Mouse (Mus musculus) limb, embryonic 14.5 days (tissue): ENCODE results near the gene Edaradd. TPM values are rescaled to one million over a fixed set of nuclear protein-coding genes. Genes with fewer than 3 reads are reported as not detected.

Source experiments
- ATAC-seq: fragments of 200-750 bp; cut with Nextera tagmentation; 2 replicates; pipeline ENCODE4 v1.8.0; 2017; ENCODE audit warnings: low read depth, moderate number of reproducible peaks, moderate TSS enrichment; ENCODE audit not compliant: low FRiP score
- DNase-seq: peaks from one replicate; pipeline ENCODE4 v3.0.0-alpha.2; 2015; ENCODE audit warnings: low spot score
- H3K27ac ChIP-seq: fragments of 300-500 bp; sonication (generic); replicated peaks from 2 replicates; pipeline ENCODE4 v1.5.1; 2014; ENCODE audit warnings: low read depth, mild to moderate bottlenecking, low read length, moderate library complexity, mixed read lengths
- H3K27me3 ChIP-seq: fragments of 300-500 bp; sonication (generic); 2 replicates; pipeline ENCODE4 v1.6.1; 2014; ENCODE audit warnings: low read length, mixed read lengths; ENCODE audit not compliant: control insufficient read depth, insufficient read depth
- H3K36me3 ChIP-seq: fragments of 300-500 bp; sonication (generic); 2 replicates; pipeline ENCODE4 v1.6.1; 2014; ENCODE audit warnings: mild to moderate bottlenecking, low read length, moderate library complexity, mixed read lengths; ENCODE audit not compliant: control insufficient read depth, insufficient read depth
- H3K4me1 ChIP-seq: fragments of 300-500 bp; sonication (generic); 2 replicates; pipeline ENCODE4 v1.6.1; 2014; ENCODE audit warnings: antibody characterized with exemption, low read length, mixed read lengths; ENCODE audit not compliant: control insufficient read depth, insufficient read depth
- H3K4me2 ChIP-seq: fragments of 300-500 bp; sonication (generic); replicated peaks from 2 replicates; pipeline ENCODE4 v1.6.1; 2014; ENCODE audit warnings: low read depth, mild to moderate bottlenecking, low read length, moderate library complexity; ENCODE audit not compliant: severe bottlenecking
- H3K4me3 ChIP-seq: fragments of 300-500 bp; sonication (generic); replicated peaks from 2 replicates; pipeline ENCODE4 v1.5.1; 2014; ENCODE audit warnings: low read length
- H3K9ac ChIP-seq: fragments of 300-500 bp; sonication (generic); 2 replicates; pipeline ENCODE4 v1.6.1; 2014; ENCODE audit warnings: mild to moderate bottlenecking, low read depth, low read length, moderate library complexity; ENCODE audit not compliant: severe bottlenecking
- H3K9me3 ChIP-seq: fragments of 300-500 bp; sonication (generic); 2 replicates; pipeline ENCODE4 v1.6.1; 2016; ENCODE audit warnings: low read length; ENCODE audit not compliant: control insufficient read depth
- POLR2A ChIP-seq: fragments of 200-500 bp; IDR thresholded peaks from 2 replicates; pipeline ENCODE4 v1.8.0; 2012; ENCODE audit warnings: inconsistent platforms, mild to moderate bottlenecking, moderate library complexity, borderline replicate concordance; ENCODE audit not compliant: insufficient read depth, insufficient read length; ENCODE audit errors: extremely low read depth
- WGBS: fragments of 180-500 bp; shearing (Covaris S2); extraction: QIAGEN DNeasy Blood & Tissue Kit; methylation state at CpG from one replicate; pipeline ENCODE4 v1.1.7; 2014; 5-methylcytosine and 5-hydroxymethylcytosine counted together
- polyA plus RNA-seq, 2 experiments: library from polyadenylated mRNA; depleted of rRNA in 1 of 2; stranded (reverse) in 1 of 2; unstranded in 1 of 2; fragments of >200 nt; fragmentation: Nextera tagmentation in 1 of 2; extraction: Ambion mirVana in 1 of 2; gene quantifications; 2 replicates each; pipeline versions ENCODE4 v1.2.1 to v1.2.3; 2012 to 2014

Edaradd gene
- polyA plus RNA-seq, 2 experiments, result 1.7 to 3.8 TPM

GRCm38 (mm10) chr13:12507426-12507825, 12.8 kb downstream of the Edaradd start:
- no peak overlapping the region for H3K4me3 ChIP-seq
- WGBS, result 89% methylated on average over 6 of the region's 6 CpGs
- H3K36me3 ChIP-seq, result no peaks in the 10 kb centered on the region
- DNase-seq (no peak), ATAC-seq (no peak)
- no peak overlapping the region for H3K27ac ChIP-seq
- H3K4me2 ChIP-seq, result no peak overlapping the region
- TF ChIP-seq POLR2A, result no peak
- H3K27me3 ChIP-seq, result no peaks in the 10 kb centered on the region
- H3K4me1 ChIP-seq, result no peaks in the 10 kb centered on the region
- no peaks in the 10 kb centered on the region for H3K9me3 ChIP-seq
- no peak overlapping the region for H3K9ac ChIP-seq

GRCm38 (mm10) chr13:12505359-12505758, 14.9 kb downstream of the Edaradd start:
- Histone ChIP-seq H3K9me3 (no peaks in the 10 kb centered on the region), H3K27ac (no peak overlapping the region), H3K9ac (no peak overlapping the region), H3K36me3 (no peaks in the 10 kb centered on the region), H3K27me3 (no peaks in the 10 kb centered on the region), H3K4me2 (no peak overlapping the region), H3K4me1 (no peaks in the 10 kb centered on the region), H3K4me3 (no peak overlapping the region)
- 74% methylated on average over 3 of the region's 3 CpGs for WGBS
- no peak for TF ChIP-seq POLR2A
- no peak for ATAC-seq
- no peak for DNase-seq

DNA sequence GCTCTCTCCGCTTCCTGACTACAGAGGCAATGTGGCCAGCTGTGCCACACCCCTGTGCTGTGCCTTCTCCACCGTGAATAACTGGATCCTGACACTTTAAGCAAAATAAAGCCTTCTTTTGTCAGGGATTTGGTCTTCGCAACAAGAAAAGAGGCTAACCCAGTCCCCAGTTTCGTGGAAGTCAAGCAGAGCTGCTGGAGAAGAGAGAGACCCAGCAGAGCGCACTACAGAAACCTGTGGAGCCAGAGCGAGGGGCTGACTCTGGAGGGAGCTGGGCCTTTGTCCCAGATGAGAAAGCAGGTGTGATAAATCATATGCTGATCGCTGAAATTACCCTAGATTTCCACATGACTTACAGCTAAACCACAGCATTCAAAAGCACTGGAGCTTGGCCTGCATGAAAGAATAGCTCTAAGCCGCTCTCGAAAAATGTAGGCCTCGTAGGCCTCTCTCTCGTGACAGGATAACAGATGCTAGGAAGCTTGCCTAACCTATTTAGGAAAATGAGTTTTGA, 16.9 kb downstream of the Edaradd start:
- DNase-seq (no peak), ATAC-seq (no peak)
- Histone ChIP-seq H3K27ac (no peak overlapping the region), H3K9ac (no peak overlapping the region), H3K4me1 (no peaks in the 10 kb centered on the region), H3K9me3 (no peaks in the 10 kb centered on the region), H3K4me3 (no peak overlapping the region), H3K4me2 (no peak overlapping the region), H3K36me3 (no peaks in the 10 kb centered on the region), H3K27me3 (no peaks in the 10 kb centered on the region)
- TF ChIP-seq POLR2A, result no peak
- WGBS, result 44% methylated on average over 11 of the region's 11 CpGs

DNA sequence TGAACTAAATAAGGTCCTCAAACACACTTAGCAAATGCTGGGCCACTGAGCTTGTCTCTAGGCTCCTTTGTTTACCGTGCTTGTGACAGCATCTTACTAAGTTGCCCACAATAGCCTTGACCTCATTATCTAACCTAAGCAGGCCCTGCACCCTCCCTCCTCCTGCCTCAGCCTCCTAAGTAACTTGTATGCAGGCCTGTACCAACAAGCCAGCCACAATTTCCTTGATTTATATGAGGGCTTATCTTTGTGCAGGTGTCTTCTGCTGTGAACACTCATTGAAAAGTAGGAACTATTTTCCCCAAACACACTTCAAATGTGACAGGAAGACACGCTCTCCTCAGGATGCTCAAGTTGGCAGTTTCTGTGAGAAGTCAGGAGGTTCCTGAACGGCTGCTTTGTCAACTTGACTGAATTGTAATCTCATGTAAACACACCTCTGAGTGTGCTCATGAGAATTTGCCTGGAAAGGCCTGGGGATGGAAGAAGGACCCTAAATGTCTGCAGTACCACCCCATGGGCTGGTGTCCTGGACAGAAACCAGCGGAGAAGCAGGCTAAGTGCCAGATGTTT, 17.5 kb downstream of the Edaradd start:
- H3K36me3 ChIP-seq, result no peaks in the 10 kb centered on the region
- no peaks in the 10 kb centered on the region for H3K27me3 ChIP-seq
- no peak overlapping the region for H3K9ac ChIP-seq
- no peak overlapping the region for H3K4me2 ChIP-seq
- no peaks in the 10 kb centered on the region for H3K4me1 ChIP-seq
- no peaks in the 10 kb centered on the region for H3K9me3 ChIP-seq
- no peak overlapping the region for H3K27ac ChIP-seq
- no peak for TF ChIP-seq POLR2A
- DNase-seq (no peak), ATAC-seq (no peak)
- WGBS, result 50% methylated on average over 4 of the region's 4 CpGs
- H3K4me3 ChIP-seq, result no peak overlapping the region

DNA sequence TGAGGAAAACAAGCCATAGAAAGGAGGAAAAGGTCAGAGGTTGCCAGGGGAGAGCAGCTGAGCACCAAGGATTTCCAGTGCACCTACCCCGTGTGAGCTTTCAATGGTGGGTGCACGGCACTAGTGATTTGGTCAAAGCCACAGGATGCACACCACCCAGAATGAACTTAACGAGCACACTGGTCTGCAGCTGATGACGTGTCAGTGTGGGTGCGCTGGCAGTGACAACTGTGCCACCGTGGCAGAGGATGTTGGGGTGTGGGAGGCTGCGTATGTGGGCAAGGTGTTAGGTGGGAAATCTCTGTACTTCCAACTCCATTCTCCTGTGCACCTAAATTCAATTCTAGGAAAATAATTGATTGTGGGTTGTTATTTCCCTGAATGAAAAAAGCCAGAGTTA, 21.1 kb downstream of the Edaradd start:
- no peak overlapping the region for H3K9ac ChIP-seq
- H3K27me3 ChIP-seq, result no peaks in the 10 kb centered on the region
- no peak for DNase-seq
- no peaks in the 10 kb centered on the region for H3K9me3 ChIP-seq
- H3K4me2 ChIP-seq, result no peak overlapping the region
- H3K4me3 ChIP-seq, result no peak overlapping the region
- TF ChIP-seq POLR2A, result no peak
- no peak overlapping the region for H3K27ac ChIP-seq
- H3K36me3 ChIP-seq, result no peaks in the 10 kb centered on the region
- 79% methylated on average over 7 of the region's 7 CpGs for WGBS
- ATAC-seq, result no peak
- no peaks in the 10 kb centered on the region for H3K4me1 ChIP-seq
